Mouse (Mus musculus): ENCODE data around the gene Gm13691. TPM values are rescaled to one million over a fixed set of nuclear protein-coding genes. Genes with fewer than 3 reads are reported as not detected.
"Not testable (repeated sequence)": the region's sequence is repeated elsewhere in the genome, so short reads cannot be mapped to it uniquely, and the experiment has no call there.

The Gm13691 gene
- not detected in 2 replicates for polyA plus RNA-seq (2015; fragmentation: Nextera tagmentation; extraction: Ambion mirVana)

- DNase-seq; H3K4me3 ChIP-seq (replicated peaks); H3K27me3 ChIP-seq; ATAC-seq (ENCODE audit: low read depth); H3K36me3 ChIP-seq; H3K4me1 ChIP-seq (replicated peaks); H3K27ac ChIP-seq; H3K4me2 ChIP-seq; H3K9me3 ChIP-seq (replicated peaks); H3K9ac ChIP-seq: not testable (repeated sequence)
- no CpG with 5 or more reads among the region's 6 CpGs for WGBS (ENCODE audit: insufficient replicate concordance)
These were observed at the start of gene Gm13691 for GRCm38 (mm10) chr2:83990253-83990652. Gm13691 (plus strand) TSS chr2:83990553.

DNA sequence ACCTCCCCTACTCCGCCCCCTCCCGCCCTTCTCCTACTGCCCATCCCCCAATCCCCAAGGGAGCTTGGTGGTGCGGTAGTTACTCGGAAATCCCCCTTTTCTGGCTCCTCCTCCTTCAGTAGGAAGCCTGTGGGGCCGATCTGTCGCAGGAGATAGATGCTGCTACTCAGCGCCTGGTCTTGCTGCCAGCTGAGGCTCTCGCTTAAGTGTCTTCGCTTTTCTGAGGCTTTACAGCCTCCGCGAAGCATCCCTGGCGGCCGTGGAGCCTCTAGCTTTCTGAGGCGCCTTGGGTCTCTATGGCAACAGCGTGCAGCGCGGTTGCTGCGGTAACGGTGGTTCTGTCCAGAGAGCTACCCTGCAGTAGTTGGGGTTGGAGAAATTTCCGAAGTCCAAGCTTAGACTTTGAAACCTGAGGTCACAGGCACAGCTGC, 49.4 kb upstream of the Gm13691 start, which contains the start of gene Zswim2:
TSS of gene Zswim2 (minus strand) at position 298 of the 431 bp plus-strand sequence.
- Histone ChIP-seq H3K9ac (no peak within 1 kb of the TSS), H3K27ac (no peak within 1 kb of the TSS), H3K4me1 (replicated peaks) (peaks cover 5% of the 10 kb centered on the region; the same call in 1 of the 2 replicates), H3K27me3 (no peaks in the 10 kb centered on the region), H3K36me3 (no peaks in the 10 kb centered on the region), H3K9me3 (replicated peaks) (no peaks in the 10 kb centered on the region), H3K4me3 (replicated peaks) (no peak within 1 kb of the TSS), H3K4me2 (peak within 1 kb of the TSS; percentile 29)
- ATAC-seq (ENCODE audit: low read depth) (no peak), DNase-seq (no peak)
- 3% methylated on average over 20 of the region's 20 CpGs for WGBS (ENCODE audit: insufficient replicate concordance)

DNA sequence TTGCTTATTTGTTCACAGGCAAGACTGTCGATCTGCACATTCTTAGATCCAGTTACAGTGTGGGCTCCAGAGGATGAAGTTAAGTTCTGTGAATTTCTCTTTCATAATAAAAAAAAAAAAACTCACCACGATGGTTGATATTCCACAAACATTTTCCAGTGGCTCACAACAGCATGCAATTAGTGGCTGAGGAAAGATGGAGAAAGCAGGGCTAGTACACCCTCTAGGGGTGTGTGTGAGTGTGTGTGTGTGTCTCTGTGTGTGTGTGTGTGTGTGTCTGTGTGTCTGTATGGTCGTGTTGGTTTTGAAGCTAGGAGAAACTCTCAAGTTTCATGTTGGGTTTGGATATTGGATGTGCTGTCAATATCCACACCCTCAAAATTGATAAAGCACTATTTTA, 49.0 kb upstream of the Gm13691 start:
- H3K4me1 ChIP-seq (replicated peaks): peaks cover 5% of the 10 kb centered on the region; the same call in 1 of the 2 replicates
- no peak overlapping the region for H3K4me3 ChIP-seq (replicated peaks)
- H3K36me3 ChIP-seq: no peaks in the 10 kb centered on the region
- no peak overlapping the region for H3K9ac ChIP-seq
- ATAC-seq (ENCODE audit: low read depth): no peak
- 17% methylated on average over 3 of the region's 3 CpGs for WGBS (ENCODE audit: insufficient replicate concordance)
- H3K9me3 ChIP-seq (replicated peaks): no peaks in the 10 kb centered on the region
- H3K4me2 ChIP-seq: peak overlapping the region; percentile 29
- no peak for DNase-seq
- H3K27ac ChIP-seq: no peak overlapping the region
- no peaks in the 10 kb centered on the region for H3K27me3 ChIP-seq

DNA sequence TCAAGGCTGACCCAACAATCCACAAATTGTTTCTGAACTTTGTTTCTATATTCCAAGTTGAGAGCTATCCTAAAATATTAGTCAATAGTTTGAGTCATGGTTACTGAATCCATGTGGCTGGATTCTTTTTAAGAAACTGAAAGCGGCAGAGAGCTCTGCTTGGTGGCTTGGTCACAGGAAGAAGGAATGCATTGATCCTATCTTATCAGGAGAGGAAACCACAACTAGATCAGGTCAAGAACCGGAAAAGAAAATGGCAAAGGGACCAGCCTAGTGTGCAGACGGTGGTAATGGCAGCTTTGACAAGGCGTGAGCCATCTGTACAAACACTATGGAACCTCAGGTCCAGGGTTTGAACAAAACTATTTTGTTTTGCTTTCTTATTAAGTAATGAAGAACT, 48.6 kb upstream of the Gm13691 start:
- Histone ChIP-seq H3K4me1 (replicated peaks) (peaks cover 5% of the 10 kb centered on the region; the same call in 1 of the 2 replicates), H3K4me3 (replicated peaks) (no peak overlapping the region), H3K27me3 (no peaks in the 10 kb centered on the region), H3K36me3 (no peaks in the 10 kb centered on the region), H3K27ac (no peak overlapping the region), H3K9me3 (replicated peaks) (no peaks in the 10 kb centered on the region), H3K4me2 (no peak overlapping the region), H3K9ac (no peak overlapping the region)
- DNase-seq (no peak), ATAC-seq (ENCODE audit: low read depth) (no peak)
- WGBS (ENCODE audit: insufficient replicate concordance): 10% methylated on average over 4 of the region's 4 CpGs

GRCm38 (mm10) chr2:83955393-83955792, 35.0 kb upstream of the Gm13691 start, which contains the start of gene Gm13698:
Gm13698 (plus strand) TSS chr2:83955693.
- not testable (repeated sequence) for H3K4me2 ChIP-seq; H3K27me3 ChIP-seq; H3K4me3 ChIP-seq (replicated peaks); ATAC-seq (ENCODE audit: low read depth); H3K9ac ChIP-seq; H3K36me3 ChIP-seq; H3K4me1 ChIP-seq (replicated peaks); H3K9me3 ChIP-seq (replicated peaks); H3K27ac ChIP-seq; DNase-seq
- no CpG with 5 or more reads among the region's 6 CpGs for WGBS (ENCODE audit: insufficient replicate concordance)

DNA sequence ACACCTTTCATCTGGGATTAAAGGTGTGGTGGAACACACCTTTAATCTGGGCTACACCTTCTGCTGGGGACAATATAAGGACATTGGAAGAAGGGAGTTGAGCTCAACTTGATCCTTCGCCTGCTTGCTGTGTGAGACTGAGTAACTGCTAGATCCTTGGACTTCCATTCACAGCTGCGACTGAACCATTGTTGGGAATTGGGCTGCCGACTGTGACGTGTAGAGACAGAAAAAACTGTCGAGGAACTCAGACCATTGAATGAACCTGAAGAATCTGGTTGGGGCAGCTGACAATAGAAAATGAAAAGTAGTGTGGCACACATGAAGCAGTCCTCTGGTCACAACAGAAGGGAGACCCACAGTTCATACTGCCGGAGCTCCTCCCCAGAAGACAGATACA, 29.1 kb upstream of the Gm13691 start, which contains the start of gene Gm13693:
TSS of gene Gm13693 (plus strand) at position 301 of the 400 bp plus-strand sequence.
- not testable (repeated sequence) for DNase-seq; H3K4me3 ChIP-seq (replicated peaks); H3K4me1 ChIP-seq (replicated peaks); H3K36me3 ChIP-seq; ATAC-seq (ENCODE audit: low read depth); H3K27ac ChIP-seq; H3K9me3 ChIP-seq (replicated peaks); H3K27me3 ChIP-seq; H3K9ac ChIP-seq; H3K4me2 ChIP-seq
- no CpG with 5 or more reads among the region's 6 CpGs for WGBS (ENCODE audit: insufficient replicate concordance)

- H3K4me2 ChIP-seq; H3K4me1 ChIP-seq (replicated peaks); H3K27me3 ChIP-seq; DNase-seq; H3K27ac ChIP-seq; H3K9ac ChIP-seq; H3K9me3 ChIP-seq (replicated peaks); H3K36me3 ChIP-seq; ATAC-seq (ENCODE audit: low read depth); H3K4me3 ChIP-seq (replicated peaks): not testable (repeated sequence)
- no CpG with 5 or more reads among the region's 6 CpGs for WGBS (ENCODE audit: insufficient replicate concordance)
These were observed 23.3 kb upstream of the Gm13691 start, which contains the start of gene Gm13695 for GRCm38 (mm10) chr2:83967013-83967412. Gm13695 (plus strand) TSS chr2:83967313.

GRCm38 (mm10) chr2:83972823-83973222, 17.5 kb upstream of the Gm13691 start, which contains the start of gene Gm13696:
Gm13696 (plus strand) TSS chr2:83973123.
- not testable (repeated sequence) for H3K9ac ChIP-seq; ATAC-seq (ENCODE audit: low read depth)
- WGBS (ENCODE audit: insufficient replicate concordance): no CpG with 5 or more reads among the region's 6 CpGs

GRCm38 (mm10) chr2:83978633-83979032, 11.7 kb upstream of the Gm13691 start, which contains the start of gene Gm13694:
Gm13694 (plus strand) TSS chr2:83978933.
- H3K36me3 ChIP-seq; H3K9ac ChIP-seq; H3K4me1 ChIP-seq (replicated peaks); H3K4me3 ChIP-seq (replicated peaks); H3K9me3 ChIP-seq (replicated peaks); H3K4me2 ChIP-seq; H3K27ac ChIP-seq; H3K27me3 ChIP-seq; DNase-seq; ATAC-seq (ENCODE audit: low read depth): not testable (repeated sequence)
- no CpG with 5 or more reads among the region's 6 CpGs for WGBS (ENCODE audit: insufficient replicate concordance)

More at GRCm38 (mm10) chr2:83972823-83973222, 17.5 kb upstream of the Gm13691 start, which contains the start of gene Gm13696:
- H3K4me1 ChIP-seq (replicated peaks); H3K27me3 ChIP-seq; H3K4me2 ChIP-seq; DNase-seq; H3K36me3 ChIP-seq; H3K4me3 ChIP-seq (replicated peaks); H3K27ac ChIP-seq; H3K9me3 ChIP-seq (replicated peaks): not testable (repeated sequence)

DNA sequence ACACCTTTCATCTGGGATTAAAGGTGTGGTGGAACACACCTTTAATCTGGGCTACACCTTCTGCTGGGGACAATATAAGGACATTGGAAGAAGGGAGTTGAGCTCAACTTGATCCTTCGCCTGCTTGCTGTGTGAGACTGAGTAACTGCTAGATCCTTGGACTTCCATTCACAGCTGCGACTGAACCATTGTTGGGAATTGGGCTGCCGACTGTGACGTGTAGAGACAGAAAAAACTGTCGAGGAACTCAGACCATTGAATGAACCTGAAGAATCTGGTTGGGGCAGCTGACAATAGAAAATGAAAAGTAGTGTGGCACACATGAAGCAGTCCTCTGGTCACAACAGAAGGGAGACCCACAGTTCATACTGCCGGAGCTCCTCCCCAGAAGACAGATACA, 5.9 kb upstream of the Gm13691 start, which contains the start of gene Gm13697:
TSS of gene Gm13697 (plus strand) at position 301 of the 400 bp plus-strand sequence.
- not testable (repeated sequence) for H3K27ac ChIP-seq; ATAC-seq (ENCODE audit: low read depth); H3K27me3 ChIP-seq; H3K4me3 ChIP-seq (replicated peaks); H3K9me3 ChIP-seq (replicated peaks); H3K9ac ChIP-seq; H3K36me3 ChIP-seq; H3K4me1 ChIP-seq (replicated peaks); DNase-seq; H3K4me2 ChIP-seq
- no CpG with 5 or more reads among the region's 6 CpGs for WGBS (ENCODE audit: insufficient replicate concordance)

DNA sequence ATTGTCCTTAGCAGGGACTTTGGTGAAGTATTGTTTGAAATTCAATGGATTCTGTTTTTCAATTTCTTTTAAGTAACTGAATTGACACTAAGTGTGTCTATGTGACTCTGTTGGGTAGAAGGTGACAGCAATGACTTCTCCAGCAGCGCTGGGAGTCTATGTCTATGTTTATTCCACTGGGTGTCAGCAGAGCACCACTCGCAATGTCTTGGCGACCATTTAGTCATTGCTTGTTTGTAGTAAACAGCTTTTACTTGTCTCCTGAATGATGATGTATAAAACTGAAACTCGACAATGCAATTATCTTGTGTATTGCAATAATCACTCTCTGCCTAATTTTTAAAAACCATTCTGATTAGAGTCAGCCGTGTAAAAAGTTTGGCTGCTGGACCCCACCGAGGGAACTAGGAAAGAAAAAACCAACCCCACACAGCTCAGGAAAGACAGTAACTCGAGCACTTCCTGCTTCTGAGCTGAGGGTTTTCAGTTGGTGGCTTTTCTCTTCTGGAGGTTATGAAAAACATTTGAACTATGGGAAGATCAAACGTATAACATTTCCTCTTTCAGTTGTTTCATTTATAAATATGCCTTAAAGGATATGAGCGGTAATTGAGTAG, 3.4 kb downstream of the Gm13691 start:
- H3K4me3 ChIP-seq (replicated peaks); H3K9me3 ChIP-seq (replicated peaks); DNase-seq; H3K4me1 ChIP-seq (replicated peaks); H3K36me3 ChIP-seq; H3K27ac ChIP-seq; ATAC-seq (ENCODE audit: low read depth); H3K27me3 ChIP-seq; H3K9ac ChIP-seq: not testable (repeated sequence)
- peak overlapping the region; percentile 5; the same call in 1 of the 2 replicates for H3K4me2 ChIP-seq
- WGBS (ENCODE audit: insufficient replicate concordance): 10% methylated on average over 8 of the region's 9 CpGs

Data from liver, embryonic 13.5 days (tissue).